Mouse (Mus musculus): Measurements from ENCODE around the gene Dido1. TPM values are rescaled to one million over a fixed set of nuclear protein-coding genes. Genes with fewer than 3 reads are reported as not detected.
A peak's percentile ranks its signal among the peaks of the same experiment; 100 is the strongest.
"Not testable (repeated sequence)": the region's sequence is repeated elsewhere in the genome, so short reads cannot be mapped to it uniquely, and the experiment has no call there.

Gene Dido1
- total RNA-seq, 2 experiments from 2014 or later, result 30.0 to 41.3 TPM

GRCm38 (mm10) chr2:180725414-180725778, 15.6 kb upstream of the Dido1 start:
- no peak for ATAC-seq (ENCODE audit: poor library complexity, severe bottlenecking)

GRCm38 (mm10) chr2:180724585-180725413, 15.0 kb upstream of the Dido1 start, which contains the start of gene Slc17a9:
Gene Slc17a9 (plus strand): TSS chr2:180725263.
- ATAC-seq (ENCODE audit: poor library complexity, severe bottlenecking), result peak; percentile 65

GRCm38 (mm10) chr2:180723865-180724264, 14.1 kb upstream of the Dido1 start:
- ATAC-seq (ENCODE audit: poor library complexity, severe bottlenecking), result no peak

- not testable (repeated sequence) for ATAC-seq (ENCODE audit: poor library complexity, severe bottlenecking)
These were observed 12.9 kb upstream of the Dido1 start for GRCm38 (mm10) chr2:180722748-180723147.

GRCm38 (mm10) chr2:180712037-180712689, 2.4 kb upstream of the Dido1 start:
- ATAC-seq (ENCODE audit: poor library complexity, severe bottlenecking), result no peak

DNA sequence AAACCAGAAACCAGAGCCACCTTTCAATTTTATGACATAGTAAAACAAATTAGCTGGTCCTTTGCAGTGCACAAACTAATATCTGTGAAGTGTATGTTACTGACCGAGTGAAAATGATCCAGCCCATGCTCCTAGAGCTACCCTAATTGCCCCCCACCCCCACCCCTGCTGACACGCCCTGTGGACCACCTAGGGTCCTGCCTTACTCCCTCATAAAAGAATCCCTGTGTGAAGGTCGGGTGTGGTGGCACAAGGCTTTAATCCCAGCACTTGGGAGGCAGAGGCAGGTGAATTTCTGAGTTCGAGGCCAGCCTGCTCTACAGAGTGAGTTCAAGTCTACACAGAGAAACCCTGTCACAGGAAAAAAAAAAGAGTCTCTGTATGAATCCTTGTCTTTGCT, 1.7 kb upstream of the Dido1 start:
- no peak for ATAC-seq (ENCODE audit: poor library complexity, severe bottlenecking)

- peak; percentile 28 for ATAC-seq (ENCODE audit: poor library complexity, severe bottlenecking)
These were observed 717 bp upstream of the Dido1 start for GRCm38 (mm10) chr2:180710276-180711155.

DNA sequence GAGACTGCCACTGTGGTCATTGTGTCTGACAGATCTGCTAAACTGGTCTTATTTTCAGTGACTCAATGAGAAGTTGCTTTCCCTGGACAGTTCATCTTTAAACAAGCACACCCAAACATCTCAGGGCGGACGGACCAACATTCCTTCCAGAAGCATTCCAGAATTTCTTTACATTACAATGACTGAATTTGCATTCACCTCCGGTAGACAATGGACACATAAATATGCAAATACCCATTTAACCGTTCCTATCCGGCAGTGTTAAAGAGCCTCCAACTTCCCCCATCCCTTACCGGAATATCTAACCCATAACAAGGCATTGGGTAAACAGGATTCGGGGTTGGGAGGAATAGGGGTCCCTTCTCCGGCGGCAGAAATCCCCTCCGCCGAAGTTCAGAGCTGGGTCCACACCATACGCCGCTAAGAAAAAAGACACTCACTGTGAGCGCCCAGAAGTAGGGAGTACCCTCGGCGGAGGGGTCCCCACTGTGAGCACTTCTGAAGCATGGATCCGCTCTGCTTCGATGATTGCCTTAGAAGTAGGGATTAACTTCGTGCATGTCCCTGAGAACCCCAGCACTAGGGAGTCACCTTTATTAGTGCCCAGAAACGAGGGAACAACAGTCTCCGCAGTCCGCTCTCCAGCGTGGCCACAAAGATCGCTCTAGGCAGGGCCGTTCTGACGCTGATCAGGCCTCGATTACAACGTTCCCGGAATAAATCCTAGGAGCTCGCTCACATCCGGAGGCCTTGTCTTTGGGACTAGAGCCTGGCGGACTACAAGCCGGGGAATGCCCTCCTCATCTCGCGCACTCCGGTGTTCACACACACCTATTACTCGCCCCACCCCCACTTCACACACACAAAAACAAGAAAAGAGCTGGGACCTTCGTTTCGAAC, 526 bp downstream of the Dido1 start:
- ATAC-seq (ENCODE audit: poor library complexity, severe bottlenecking), result peak; percentile 12

GRCm38 (mm10) chr2:180705975-180706374, 3.8 kb downstream of the Dido1 start:
- no peak for ATAC-seq (ENCODE audit: poor library complexity, severe bottlenecking)

- ATAC-seq (ENCODE audit: poor library complexity, severe bottlenecking), result peak; percentile 39
These were observed 4.7 kb downstream of the Dido1 start for GRCm38 (mm10) chr2:180705066-180705465.

DNA sequence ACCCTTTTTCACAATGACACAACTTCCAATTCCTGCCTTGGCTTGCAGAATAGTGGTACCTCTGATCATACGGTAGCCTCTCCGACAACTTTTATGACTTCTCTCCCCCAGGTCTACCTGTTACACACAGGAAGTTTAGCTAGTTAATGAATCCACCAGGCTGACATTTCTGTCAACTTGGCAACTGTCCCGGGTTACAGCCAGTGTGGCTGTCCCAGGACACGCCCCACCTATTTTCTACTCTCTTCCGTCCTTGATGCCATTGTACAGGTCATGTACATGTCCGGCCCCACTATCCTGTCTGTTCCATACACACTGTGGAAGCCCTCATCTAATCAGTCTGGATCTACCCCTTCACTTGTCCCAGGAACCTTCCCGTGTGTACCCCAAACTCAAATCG, 5.2 kb downstream of the Dido1 start:
- ATAC-seq (ENCODE audit: poor library complexity, severe bottlenecking), result no peak

DNA sequence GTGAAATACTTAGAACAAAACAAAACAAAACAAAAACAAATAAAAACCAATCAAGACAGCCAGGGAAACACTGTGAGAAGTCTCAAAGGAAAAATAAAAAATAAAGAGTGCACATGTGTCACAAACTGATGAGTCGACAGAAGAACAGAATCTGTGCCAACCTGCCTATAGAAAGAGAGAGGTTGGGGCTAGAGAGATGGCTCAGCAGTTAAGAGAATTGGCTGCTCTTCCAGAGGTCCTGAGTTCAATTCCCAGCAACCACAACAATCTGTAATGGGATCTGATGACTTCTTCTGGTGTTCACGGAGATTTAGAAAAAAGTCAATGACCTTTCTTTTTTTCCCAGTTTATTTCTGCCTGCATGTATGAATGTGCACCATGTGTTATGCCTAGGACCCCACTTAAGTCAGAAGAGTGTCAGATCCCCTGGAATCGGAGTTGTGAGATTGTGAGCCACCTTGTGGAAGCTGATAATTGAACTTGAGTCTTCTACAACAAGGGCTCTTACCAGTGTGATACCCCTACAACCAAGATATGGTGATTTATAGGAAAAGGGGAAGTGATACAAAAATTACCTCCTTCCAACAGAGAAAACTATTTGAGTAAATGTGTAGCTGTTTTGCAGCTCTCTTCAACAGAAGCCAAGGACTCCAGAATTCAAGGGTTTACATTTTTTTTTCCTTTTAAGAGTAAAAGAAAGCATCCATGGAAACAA, 6.0 kb downstream of the Dido1 start:
- no peak for ATAC-seq (ENCODE audit: poor library complexity, severe bottlenecking)

- ATAC-seq (ENCODE audit: poor library complexity, severe bottlenecking), result no peak
These were observed 6.6 kb downstream of the Dido1 start for GRCm38 (mm10) chr2:180703175-180703574.

GRCm38 (mm10) chr2:180702701-180703149, 7.1 kb downstream of the Dido1 start:
- no peak for ATAC-seq (ENCODE audit: poor library complexity, severe bottlenecking)

DNA sequence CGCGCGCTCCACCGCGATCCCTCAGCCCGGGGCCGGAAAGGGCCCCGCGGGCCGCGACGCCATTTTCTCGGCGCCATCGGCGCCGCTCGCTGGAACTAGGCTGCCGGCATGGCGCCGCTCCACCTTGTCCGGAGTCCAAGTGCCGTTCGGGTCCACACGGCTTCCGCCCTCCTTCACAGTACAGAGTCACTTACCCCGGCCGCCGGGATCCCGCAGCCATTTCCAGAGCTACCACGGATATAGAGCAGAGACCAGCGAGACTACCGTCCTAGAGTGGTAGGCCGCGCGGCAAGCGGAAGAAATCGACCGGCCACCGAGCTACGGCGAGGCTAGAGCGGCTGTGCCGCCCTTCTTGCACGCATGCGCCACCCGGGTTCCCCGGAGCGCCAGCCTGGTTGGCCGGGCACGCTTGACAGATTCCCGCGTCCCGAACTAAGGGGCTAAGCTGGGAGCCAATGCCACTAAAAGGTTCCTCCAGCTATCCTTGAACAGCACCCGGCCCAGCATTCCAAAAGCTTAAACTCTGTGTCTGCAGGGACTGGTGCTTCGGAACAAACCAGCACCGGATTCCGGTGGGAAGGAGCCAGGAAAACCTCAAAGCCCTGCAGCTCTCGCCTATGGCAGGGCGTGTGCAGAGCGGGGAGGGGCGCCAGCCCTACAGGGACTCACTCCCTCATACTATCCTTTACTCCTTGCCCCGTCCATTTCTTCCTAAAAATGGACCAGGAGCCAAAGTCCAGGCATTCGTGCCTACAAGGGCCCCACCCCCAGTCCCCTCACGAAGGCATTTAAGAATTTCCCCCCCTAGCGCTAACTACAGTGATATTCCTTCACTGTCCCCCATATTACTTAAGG, 7.8 kb downstream of the Dido1 start:
- peak; percentile 79 for ATAC-seq (ENCODE audit: poor library complexity, severe bottlenecking)

DNA sequence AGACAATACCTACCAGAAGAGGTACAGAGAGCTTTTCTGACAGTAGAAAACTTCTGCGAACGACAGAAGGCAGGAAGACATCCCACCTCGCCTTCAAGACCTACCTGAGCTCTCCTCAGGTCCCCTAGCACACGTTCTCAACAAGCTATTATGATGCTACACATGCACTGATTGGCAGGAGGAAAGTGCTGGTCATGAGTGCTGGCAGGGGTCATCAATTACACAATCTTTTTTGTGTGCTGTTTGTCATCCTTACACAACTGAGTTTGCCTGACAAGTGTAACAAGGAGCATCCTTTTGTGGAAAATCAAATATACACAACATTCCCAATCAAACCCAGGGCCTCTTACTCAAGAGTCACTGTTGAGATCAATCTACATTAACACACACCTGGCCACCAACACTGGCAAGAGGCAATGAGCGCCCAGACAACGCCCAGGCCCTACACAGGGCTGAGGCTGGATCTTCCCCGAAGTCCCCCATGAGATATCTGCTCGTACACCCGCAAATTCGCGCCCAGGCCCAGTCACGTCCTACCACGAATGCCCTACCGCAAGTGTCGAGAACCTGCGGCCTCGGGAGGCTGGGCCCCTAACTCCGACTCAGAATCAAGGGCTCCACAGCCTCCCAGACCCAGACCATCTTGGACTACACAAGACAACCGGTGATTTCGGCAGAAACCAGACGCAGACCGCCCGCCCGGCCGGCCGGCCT, 8.6 kb downstream of the Dido1 start:
- peak; percentile 18 for ATAC-seq (ENCODE audit: poor library complexity, severe bottlenecking)

- no peak for ATAC-seq (ENCODE audit: poor library complexity, severe bottlenecking)
These were observed 9.3 kb downstream of the Dido1 start for GRCm38 (mm10) chr2:180700457-180700856.

- peak; percentile 77 for ATAC-seq (ENCODE audit: poor library complexity, severe bottlenecking)
These were observed 14.6 kb downstream of the Dido1 start for GRCm38 (mm10) chr2:180695176-180695575.

Data from megakaryocyte, adult 5-6 weeks (primary cell).